Mouse (Mus musculus): ENCODE results near the gene Med22.

GRCm38 (mm10) chr2:26927745-26928476 lies 17.4 kb upstream of the Med22 start:
- TF ChIP-seq CTCF (IDR thresholded peaks at IDR 0.05; ENCODE audit: control insufficient read depth, insufficient read depth, insufficient read length) (no peak), USF1 (IDR thresholded peaks at IDR 0.05; ENCODE audit: low read depth) (no peak), CEBPB (IDR thresholded peaks at IDR 0.05; ENCODE audit: low read depth) (no peak), FOSL1 (IDR thresholded peaks at IDR 0.05; ENCODE audit: insufficient read depth, low read length, poor library complexity, severe bottlenecking) (no peak), MYOG (IDR thresholded peaks at IDR 0.05; ENCODE audit: control insufficient read depth, extremely low read depth, insufficient read length) (no peak), MAX (IDR thresholded peaks at IDR 0.05) (no peak)

Measured in C2C12 (cell line).